Mouse (Mus musculus): ENCODE results near the gene Haus4.

Haus4 gene

GRCm38 (mm10) chr14:54572790-54573736, 18.6 kb upstream of the Haus4 start:
- no peak for DNase-seq (ENCODE audit: low spot score)

- DNase-seq (ENCODE audit: low spot score): no peak
These were observed 17.7 kb upstream of the Haus4 start for GRCm38 (mm10) chr14:54572122-54572521.

GRCm38 (mm10) chr14:54569451-54570392, 15.3 kb upstream of the Haus4 start:
- DNase-seq (ENCODE audit: low spot score): no peak

GRCm38 (mm10) chr14:54568694-54569414, 14.4 kb upstream of the Haus4 start:
- peak; percentile 39 for DNase-seq (ENCODE audit: low spot score)

GRCm38 (mm10) chr14:54560527-54561242, 6.3 kb upstream of the Haus4 start:
- no peak for DNase-seq (ENCODE audit: low spot score)

GRCm38 (mm10) chr14:54557330-54557729, 2.9 kb upstream of the Haus4 start:
- DNase-seq (ENCODE audit: low spot score): no peak

- DNase-seq (ENCODE audit: low spot score): no peak
These were observed 902 bp downstream of the Haus4 start for GRCm38 (mm10) chr14:54553454-54553974.

- DNase-seq (ENCODE audit: low spot score): no peak
These were observed 9.7 kb downstream of the Haus4 start for GRCm38 (mm10) chr14:54544703-54545102.

- DNase-seq (ENCODE audit: low spot score): no peak
These were observed 13.6 kb downstream of the Haus4 start for GRCm38 (mm10) chr14:54540771-54541170.

- no peak for DNase-seq (ENCODE audit: low spot score)
These were observed 15.8 kb downstream of the Haus4 start for GRCm38 (mm10) chr14:54538580-54538979.

GRCm38 (mm10) chr14:54528446-54529111, 25.8 kb downstream of the Haus4 start:
- peak; percentile 73 for DNase-seq (ENCODE audit: low spot score)

GRCm38 (mm10) chr14:54528007-54528393, 26.4 kb downstream of the Haus4 start:
- DNase-seq (ENCODE audit: low spot score): no peak

GRCm38 (mm10) chr14:54527227-54528006, 27.0 kb downstream of the Haus4 start:
- DNase-seq (ENCODE audit: low spot score): no peak

- DNase-seq (ENCODE audit: low spot score): no peak
These were observed 30.8 kb downstream of the Haus4 start for GRCm38 (mm10) chr14:54523600-54523999.

GRCm38 (mm10) chr14:54516710-54517310, 37.6 kb downstream of the Haus4 start:
- no peak for DNase-seq (ENCODE audit: low spot score)

GRCm38 (mm10) chr14:54509774-54510173, 44.6 kb downstream of the Haus4 start:
- no peak for DNase-seq (ENCODE audit: low spot score)

GRCm38 (mm10) chr14:54503092-54503491, 51.3 kb downstream of the Haus4 start:
- no peak for DNase-seq (ENCODE audit: low spot score)

GRCm38 (mm10) chr14:54501365-54501764, 53.1 kb downstream of the Haus4 start:
- DNase-seq (ENCODE audit: low spot score): no peak

- DNase-seq (ENCODE audit: low spot score): no peak
These were observed 55.1 kb downstream of the Haus4 start for GRCm38 (mm10) chr14:54499330-54499729.
